Mouse (Mus musculus): ENCODE measurements around the gene Otud7b.

- TF ChIP-seq CTCF (conservative IDR thresholded peaks at IDR 0.05; ENCODE audit: low read length) (no peak), POU5F1 (IDR thresholded peaks at IDR 0.05; ENCODE audit: borderline replicate concordance, low read length) (no peak)
Observed at GRCm38 (mm10) chr3:96198181-96198580, 93.9 kb downstream of the Otud7b start.

Data from E14TG2a.4 (cell line).